Mouse (Mus musculus): ENCODE results near the gene Angptl2. TPM values are rescaled to one million over a fixed set of nuclear protein-coding genes. Genes with fewer than 3 reads are reported as not detected.

Gene Angptl2
- total RNA-seq, 2 experiments from 2014 or later: not detected

Other genes starting within 250 kb of the Angptl2 start
- 1.2 and 2.3 TPM in 2 replicates for gene Slc2a8, start 234.0 kb upstream of the Angptl2 start, total RNA-seq (2015; ENCODE audit: low replicate concordance)
- 0.34 and 0.98 TPM in 2 replicates for gene Slc2a8, start 234.0 kb upstream of the Angptl2 start, total RNA-seq (2017; ENCODE audit: low replicate concordance)
- gene Garnl3, start 84.4 kb upstream of the Angptl2 start, total RNA-seq (2015; ENCODE audit: low replicate concordance): not detected in 2 replicates
- not detected in 2 replicates for gene Garnl3, start 84.4 kb upstream of the Angptl2 start, total RNA-seq (2017; ENCODE audit: low replicate concordance)
- gene Ralgps1, start 155.4 kb downstream of the Angptl2 start, total RNA-seq (2015; ENCODE audit: low replicate concordance): 0.58 and 0.63 TPM in 2 replicates
- 0.60 and 1.3 TPM in 2 replicates for gene Ralgps1, start 155.4 kb downstream of the Angptl2 start, total RNA-seq (2017; ENCODE audit: low replicate concordance)
- gene Zbtb34, start 215.3 kb downstream of the Angptl2 start, total RNA-seq (2015; ENCODE audit: low replicate concordance): 7.1 and 10.6 TPM in 2 replicates
- 2.2 and 2.6 TPM in 2 replicates for gene Zbtb34, start 215.3 kb downstream of the Angptl2 start, total RNA-seq (2017; ENCODE audit: low replicate concordance)

Measured in erythroblast, adult 5-6 weeks (primary cell).